Mouse (Mus musculus): ENCODE results near the gene Coa7.

- TF ChIP-seq CTCF (IDR thresholded peaks at IDR 0.05; ENCODE audit: low read depth) (peak; percentile 68), EP300 (IDR thresholded peaks at IDR 0.05; ENCODE audit: low read depth) (no peak)
Observed at GRCm38 (mm10) chr4:108339277-108339690, 11.3 kb downstream of the Coa7 start.
